Mouse (Mus musculus) MEL (cell line): ENCODE measurements around the gene Mov10l1.

Experiments
- RCOR1 ChIP-seq: IDR thresholded peaks from 2 replicates; pipeline ENCODE4 v1.6.1; 2012; ENCODE audit warnings: low read depth, mild to moderate bottlenecking, inconsistent platforms, low read length, improper control_type of control experiment
- UBTF ChIP-seq: IDR thresholded peaks from 2 replicates; pipeline ENCODE4 v1.6.1; 2012; ENCODE audit warnings: low read depth, mild to moderate bottlenecking, inconsistent platforms, low read length, improper control_type of control experiment, moderate library complexity, borderline replicate concordance; ENCODE audit not compliant: insufficient read depth
- ZC3H11A ChIP-seq: IDR thresholded peaks from 2 replicates; pipeline ENCODE4 v1.6.1; 2012; ENCODE audit warnings: low read depth, mild to moderate bottlenecking, inconsistent platforms, low read length, improper control_type of control experiment

- no peak for TF ChIP-seq UBTF
- no peak for TF ChIP-seq ZC3H11A
- TF ChIP-seq RCOR1: no peak
Measured at GRCm38 (mm10) chr15:89007002-89007401, 24.3 kb downstream of the Mov10l1 start.
